Mouse (Mus musculus): ENCODE results near the gene Timp2.
"Not testable (repeated sequence)": the region's sequence is repeated elsewhere in the genome, so short reads cannot be mapped to it uniquely, and the experiment has no call there.

Timp2 gene

GRCm38 (mm10) chr11:118330777-118331176 is 24.8 kb downstream of the Timp2 start:
- DNase-seq = peak; percentile 86

- peak; percentile 91 for DNase-seq
Observed at GRCm38 (mm10) chr11:118330361-118330760, 25.2 kb downstream of the Timp2 start.

GRCm38 (mm10) chr11:118328947-118329346 is 26.6 kb downstream of the Timp2 start:
- peak; percentile 82 for DNase-seq

- peak; percentile 90 for DNase-seq
Observed at GRCm38 (mm10) chr11:118328511-118328910, 27.0 kb downstream of the Timp2 start.

GRCm38 (mm10) chr11:118326991-118327971 is 28.3 kb downstream of the Timp2 start:
- DNase-seq = peak; percentile 98

GRCm38 (mm10) chr11:118326491-118326890 is 29.0 kb downstream of the Timp2 start:
- peak; percentile 93 for DNase-seq

GRCm38 (mm10) chr11:118324541-118324940 is 31.0 kb downstream of the Timp2 start:
- DNase-seq = peak; percentile 98

GRCm38 (mm10) chr11:118323974-118324373 is 31.6 kb downstream of the Timp2 start:
- peak; percentile 91 for DNase-seq

GRCm38 (mm10) chr11:118322647-118323046 is 32.9 kb downstream of the Timp2 start:
- DNase-seq = peak; percentile 89

GRCm38 (mm10) chr11:118321971-118322370 is 33.6 kb downstream of the Timp2 start:
- DNase-seq = peak; percentile 93

- DNase-seq = peak; percentile 86
Observed at GRCm38 (mm10) chr11:118321500-118321899, 34.0 kb downstream of the Timp2 start.

GRCm38 (mm10) chr11:118318678-118319077 is 36.9 kb downstream of the Timp2 start:
- DNase-seq = peak; percentile 86

GRCm38 (mm10) chr11:118317129-118317528 is 38.4 kb downstream of the Timp2 start:
- peak; percentile 92 for DNase-seq

- DNase-seq = peak; percentile 71
Observed at GRCm38 (mm10) chr11:118316231-118316806, 39.2 kb downstream of the Timp2 start.

- DNase-seq = peak; percentile 95
Observed at GRCm38 (mm10) chr11:118312132-118312723, 43.3 kb downstream of the Timp2 start.

GRCm38 (mm10) chr11:118307962-118308361 is 47.6 kb downstream of the Timp2 start:
- not testable (repeated sequence) for DNase-seq

- not testable (repeated sequence) for DNase-seq
Observed at GRCm38 (mm10) chr11:118303959-118304358, 51.6 kb downstream of the Timp2 start.

GRCm38 (mm10) chr11:118298810-118299209 is 56.7 kb downstream of the Timp2 start:
- DNase-seq = no peak

GRCm38 (mm10) chr11:118297967-118298366 is 57.6 kb downstream of the Timp2 start:
- DNase-seq = no peak

- no peak for DNase-seq
Observed at GRCm38 (mm10) chr11:118295026-118295425, 60.5 kb downstream of the Timp2 start.

- peak; percentile 55 for DNase-seq
Observed at GRCm38 (mm10) chr11:118292671-118293070, 62.9 kb downstream of the Timp2 start.

GRCm38 (mm10) chr11:118289999-118290889 is 65.3 kb downstream of the Timp2 start, which contains the start of gene Usp36:
Gene Usp36 (minus strand): TSS chr11:118290244.
- DNase-seq = peak; percentile 100
